Mouse (Mus musculus) cerebellum, adult 2 months (tissue): ENCODE results near the gene Apol6.

Source experiments
- CTCF ChIP-seq: fragments of 200-500 bp; IDR thresholded peaks from 2 replicates; pipeline ENCODE4 v1.5.1; 2011; ENCODE audit warnings: low read depth, mild to moderate bottlenecking, control low read depth, low read length, moderate library complexity, borderline replicate concordance; ENCODE audit not compliant: insufficient read depth
- POLR2A ChIP-seq: fragments of 200-500 bp; IDR thresholded peaks from 2 replicates; pipeline ENCODE4 v1.6.1; 2011; ENCODE audit warnings: low read length, control low read depth, borderline replicate concordance; ENCODE audit not compliant: insufficient read depth

- TF ChIP-seq CTCF (no peak), POLR2A (no peak)
Measured at GRCm38 (mm10) chr15:77095216-77095615, 50.7 kb downstream of the Apol6 start.
